Mouse (Mus musculus) lung, postnatal 14 days (tissue): ENCODE data around the gene Romo1.
"Not testable (repeated sequence)": the region's sequence is repeated elsewhere in the genome, so short reads cannot be mapped to it uniquely, and the experiment has no call there.

Source experiments
- DNase-seq: peaks from one replicate; pipeline ENCODE4 v3.0.0; 2021

The Romo1 gene

GRCm38 (mm10) chr2:156180094-156180821 is 36.4 kb downstream of the Romo1 start, which contains the start of gene Rbm39:
Rbm39 (minus strand) TSS chr2:156180238.
- DNase-seq = peak; percentile 100

GRCm38 (mm10) chr2:156180824-156181590 is 37.2 kb downstream of the Romo1 start:
- DNase-seq = no peak

- no peak for DNase-seq
Measured at GRCm38 (mm10) chr2:156181592-156181991, 37.8 kb downstream of the Romo1 start.

GRCm38 (mm10) chr2:156189241-156189640 is 45.4 kb downstream of the Romo1 start:
- not testable (repeated sequence) for DNase-seq

DNA sequence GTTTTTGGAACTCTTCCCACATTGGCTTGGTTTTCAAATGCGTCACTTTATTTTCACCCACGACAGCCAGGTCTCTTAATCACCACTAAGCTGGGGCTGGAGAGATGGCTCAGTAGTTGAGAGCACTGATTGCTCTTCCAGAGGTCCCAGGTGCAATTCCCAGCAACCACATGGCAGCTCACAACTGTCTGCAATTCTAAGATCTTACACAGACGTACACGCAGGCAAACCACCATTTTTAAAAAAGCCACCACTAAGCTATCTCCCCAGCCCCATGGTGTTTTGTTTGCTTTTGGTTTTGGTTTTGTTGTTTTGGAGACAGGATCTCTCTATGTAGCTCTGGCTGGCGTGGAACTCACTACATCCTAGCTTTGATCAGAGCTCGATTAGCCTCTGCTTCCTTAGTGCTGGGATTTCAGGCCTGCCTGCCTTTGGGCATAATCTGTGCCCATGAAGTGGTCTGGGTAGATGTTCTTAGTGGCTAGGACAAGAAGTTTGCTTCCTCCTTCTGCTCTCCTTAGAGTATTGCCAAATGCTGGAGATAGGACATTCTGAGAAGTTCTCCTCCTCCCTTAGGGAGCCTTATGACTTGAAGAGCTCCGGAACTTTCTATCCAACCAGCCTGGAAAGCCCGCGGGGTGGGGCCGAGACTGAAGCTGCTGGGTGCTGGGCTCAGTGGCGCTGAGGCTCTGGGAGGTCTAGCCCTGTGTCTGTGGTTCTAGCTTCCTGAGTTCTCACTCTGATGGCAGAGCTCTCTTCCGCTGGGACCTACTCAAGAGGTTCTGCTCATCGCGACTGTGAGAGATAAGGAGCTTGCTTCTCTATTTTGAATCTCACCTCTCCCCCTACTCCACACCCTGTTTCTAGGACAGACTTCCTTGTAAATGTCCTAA is 46.4 kb downstream of the Romo1 start:
- no peak for DNase-seq

- DNase-seq = no peak
Measured at GRCm38 (mm10) chr2:156191540-156191939, 47.7 kb downstream of the Romo1 start.

DNA sequence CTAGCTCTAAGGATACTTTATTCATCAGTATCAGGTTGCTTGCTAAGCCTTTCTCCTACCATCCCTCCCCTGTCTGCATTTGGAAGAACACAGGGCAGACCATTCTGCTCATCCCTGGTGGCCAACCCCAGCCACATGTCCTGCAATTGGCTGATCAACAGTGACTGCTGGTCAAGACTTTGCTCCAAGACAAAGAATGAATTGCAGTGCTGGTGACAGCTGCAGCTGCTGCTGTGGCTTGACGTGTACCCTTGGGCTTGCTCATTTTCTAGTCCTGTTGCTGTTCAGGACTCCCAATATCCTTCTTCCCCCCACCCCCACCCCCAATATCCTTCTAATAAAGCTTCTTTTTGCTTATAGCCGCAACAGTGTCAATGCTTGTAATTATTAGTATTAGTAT is 48.2 kb downstream of the Romo1 start:
- no peak for DNase-seq

DNA sequence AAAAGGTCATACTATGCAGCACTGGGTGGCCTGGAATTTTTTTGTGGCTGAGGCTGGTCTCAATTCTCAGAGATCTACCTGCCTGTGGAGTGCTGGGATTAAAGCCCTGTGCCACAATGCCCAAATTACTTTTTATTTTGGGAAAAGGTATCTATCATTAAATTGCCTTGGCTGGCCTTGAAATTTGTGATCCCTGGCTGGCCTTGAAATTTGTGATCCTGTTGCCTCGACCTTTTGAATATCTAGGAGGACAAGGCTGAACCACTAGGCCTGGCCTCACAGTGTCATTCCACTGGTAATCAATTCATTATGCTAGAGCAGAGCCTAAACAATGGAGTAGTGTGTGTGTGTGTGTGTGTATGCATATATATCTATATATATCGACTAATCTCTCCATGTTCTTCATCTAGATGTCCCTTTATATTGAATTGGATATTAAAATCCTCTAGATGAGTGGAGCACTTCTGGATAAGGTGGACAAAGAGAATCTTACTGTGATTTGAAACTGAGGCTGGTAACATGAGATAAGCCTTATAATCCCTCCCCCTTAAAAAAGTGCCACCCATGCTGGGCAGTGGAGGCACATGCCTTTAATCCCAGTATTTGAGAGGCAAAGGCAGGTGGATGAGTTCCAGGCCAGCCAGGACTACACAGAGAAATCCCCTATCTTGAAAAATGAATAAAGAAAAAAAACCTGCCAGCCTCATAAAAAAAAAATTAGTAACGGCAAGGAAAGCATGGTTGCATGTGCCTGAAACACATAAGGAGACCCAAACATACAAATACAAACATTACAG is 49.4 kb downstream of the Romo1 start:
- no peak for DNase-seq

- no peak for DNase-seq
Measured at GRCm38 (mm10) chr2:156194571-156194970, 50.7 kb downstream of the Romo1 start.
